Mouse (Mus musculus): Measurements from ENCODE around the gene Ebf3.

DNA sequence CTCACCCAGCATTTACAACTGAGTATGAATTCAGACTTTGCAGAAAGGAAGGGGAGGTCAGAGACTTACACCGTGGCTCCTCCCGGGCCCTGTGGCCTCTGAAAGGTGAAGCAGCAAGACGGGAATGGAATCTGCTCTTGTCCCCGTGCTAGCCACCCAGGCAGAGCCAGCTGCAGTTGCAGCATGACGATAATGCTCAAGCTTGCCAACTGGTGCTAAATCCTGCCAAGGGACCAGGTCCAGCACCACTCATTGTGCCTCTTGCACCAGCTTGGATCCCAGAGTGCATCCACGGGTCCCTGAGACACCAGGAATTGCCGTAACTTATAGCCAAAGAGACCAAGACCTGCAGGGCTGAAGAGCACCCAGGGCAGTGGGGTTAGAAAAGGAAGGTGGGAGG, 36.1 kb downstream of the Ebf3 start:
- no peak for TF ChIP-seq CTCF (conservative IDR thresholded peaks at IDR 0.05; ENCODE audit: insufficient read depth, insufficient read length, low read depth, low read length)
- TF ChIP-seq POLR2A (IDR thresholded peaks at IDR 0.05; ENCODE audit: low read depth, low read length): no peak
